Mouse (Mus musculus): ENCODE results near the gene Tm9sf2.

- TF ChIP-seq CTCF (IDR thresholded peaks at IDR 0.05; ENCODE audit: low read depth, low read length) (no peak), POLR2A (IDR thresholded peaks at IDR 0.05; ENCODE audit: extremely low read depth, insufficient read depth, low read length) (no peak)
Observed at GRCm38 (mm10) chr14:122140126-122140525, 33.3 kb downstream of the Tm9sf2 start.
